Mouse (Mus musculus): Measurements from ENCODE around the gene Tcp11l2. TPM values are rescaled to one million over a fixed set of nuclear protein-coding genes. Genes with fewer than 3 reads are reported as not detected.

The Tcp11l2 gene
- polyA plus RNA-seq, 1 experiment from 2014 or later: 16.3 TPM

DNA sequence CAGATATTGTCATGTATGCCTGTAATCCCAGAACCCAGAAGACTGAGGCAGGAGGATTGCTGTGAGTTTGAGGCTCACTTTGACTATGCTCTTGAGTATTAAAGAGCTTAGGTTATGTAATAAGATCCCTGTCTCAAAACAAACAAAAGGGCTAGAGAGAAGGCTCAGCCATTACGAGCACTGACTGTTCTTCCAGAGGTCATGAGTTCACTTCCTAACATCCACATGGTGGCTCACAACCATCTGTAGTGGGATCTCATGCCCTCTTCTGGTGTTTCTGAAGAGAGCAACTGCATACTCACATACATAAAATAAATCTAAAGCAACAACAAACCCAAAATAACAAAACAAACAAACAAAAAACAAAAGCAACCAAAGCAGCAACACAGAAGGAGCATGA lies 21.7 kb downstream of the Tcp11l2 start:
- DNase-seq (ENCODE audit: low spot score): no peak
- TF ChIP-seq EP300 (optimal IDR thresholded peaks at IDR 0.05) (no peak), CTCF (IDR thresholded peaks at IDR 0.05; ENCODE audit: low read depth) (peak; percentile 44)

GRCm38 (mm10) chr10:84600136-84600535 lies 23.7 kb downstream of the Tcp11l2 start:
- no peak for DNase-seq (ENCODE audit: low spot score)
- Histone ChIP-seq H3K36me3 (ENCODE audit: control insufficient read depth, insufficient read depth, low read length) (peaks cover 2% of the 10 kb centered on the region; the same call in 1 of the 2 replicates), H3K4me1 (replicated peaks; ENCODE audit: control insufficient read depth, insufficient read depth) (no peaks in the 10 kb centered on the region), H3K9ac (ENCODE audit: low read length) (no peak overlapping the region), H3K27me3 (ENCODE audit: control insufficient read depth, insufficient read depth, low read length) (no peaks in the 10 kb centered on the region), H3K4me2 (replicated peaks; ENCODE audit: low read depth) (no peak overlapping the region), H3K4me3 (ENCODE audit: low read depth, low read length) (no peak overlapping the region), H3K27ac (replicated peaks) (no peak overlapping the region), H3K9me3 (ENCODE audit: control insufficient read depth, low read length) (no peaks in the 10 kb centered on the region)
- TF ChIP-seq CTCF (IDR thresholded peaks at IDR 0.05; ENCODE audit: low read depth) (no peak), EP300 (optimal IDR thresholded peaks at IDR 0.05) (no peak)
- 73% methylated on average over 6 of the region's 6 CpGs for WGBS
- no peak for ATAC-seq (ENCODE audit: low FRiP score, low TSS enrichment)

More for the DNA sequence above, 21.7 kb downstream of the Tcp11l2 start:
- Histone ChIP-seq H3K27ac (replicated peaks) (no peak overlapping the region), H3K9me3 (ENCODE audit: control insufficient read depth, low read length) (no peaks in the 10 kb centered on the region), H3K36me3 (ENCODE audit: control insufficient read depth, insufficient read depth, low read length) (peaks cover 2% of the 10 kb centered on the region; the same call in 1 of the 2 replicates), H3K4me3 (ENCODE audit: low read depth, low read length) (no peak overlapping the region), H3K4me2 (replicated peaks; ENCODE audit: low read depth) (no peak overlapping the region), H3K4me1 (replicated peaks; ENCODE audit: control insufficient read depth, insufficient read depth) (no peaks in the 10 kb centered on the region), H3K27me3 (ENCODE audit: control insufficient read depth, insufficient read depth, low read length) (no peaks in the 10 kb centered on the region), H3K9ac (ENCODE audit: low read length) (no peak overlapping the region)
- ATAC-seq (ENCODE audit: low FRiP score, low TSS enrichment): no peak
- 32% methylated on average over 1 of the region's 1 CpGs for WGBS

DNA sequence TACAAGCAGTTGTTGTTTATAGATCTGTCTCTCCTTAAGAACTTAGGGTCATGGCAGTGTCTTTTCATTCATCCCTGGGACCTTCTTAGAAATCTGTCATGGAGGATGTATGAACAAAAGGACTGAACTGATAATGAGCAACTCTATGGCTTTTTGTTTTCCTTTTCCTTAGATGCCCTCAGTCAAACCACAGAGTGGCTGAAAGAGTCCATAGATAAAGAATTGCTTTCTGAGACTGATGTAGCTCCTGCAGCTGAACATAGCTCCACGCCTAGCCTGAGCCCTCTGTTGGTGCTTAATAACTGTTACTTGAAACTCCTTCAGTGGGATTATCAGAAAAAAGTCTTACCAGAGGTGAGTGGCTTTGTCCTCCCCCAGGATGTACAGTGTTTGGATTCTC lies 27.9 kb downstream of the Tcp11l2 start:
- Histone ChIP-seq H3K27ac (replicated peaks) (no peak overlapping the region), H3K4me2 (replicated peaks; ENCODE audit: low read depth) (no peak overlapping the region), H3K36me3 (ENCODE audit: control insufficient read depth, insufficient read depth, low read length) (peaks cover 5% of the 10 kb centered on the region; the same call in 1 of the 2 replicates), H3K27me3 (ENCODE audit: control insufficient read depth, insufficient read depth, low read length) (no peaks in the 10 kb centered on the region), H3K4me1 (replicated peaks; ENCODE audit: control insufficient read depth, insufficient read depth) (no peaks in the 10 kb centered on the region), H3K4me3 (ENCODE audit: low read depth, low read length) (no peak overlapping the region), H3K9me3 (ENCODE audit: control insufficient read depth, low read length) (no peaks in the 10 kb centered on the region), H3K9ac (ENCODE audit: low read length) (no peak overlapping the region)
- TF ChIP-seq CTCF (IDR thresholded peaks at IDR 0.05; ENCODE audit: low read depth) (no peak), EP300 (optimal IDR thresholded peaks at IDR 0.05) (no peak)
- 86% methylated on average over 1 of the region's 1 CpGs for WGBS
- DNase-seq (ENCODE audit: low spot score) (no peak), ATAC-seq (ENCODE audit: low FRiP score, low TSS enrichment) (no peak)

- WGBS: 69% methylated on average over 3 of the region's 3 CpGs
- H3K4me3 ChIP-seq (ENCODE audit: low read depth, low read length): no peak overlapping the region
Observed at GRCm38 (mm10) chr10:84608361-84608760, 31.9 kb downstream of the Tcp11l2 start.

DNA sequence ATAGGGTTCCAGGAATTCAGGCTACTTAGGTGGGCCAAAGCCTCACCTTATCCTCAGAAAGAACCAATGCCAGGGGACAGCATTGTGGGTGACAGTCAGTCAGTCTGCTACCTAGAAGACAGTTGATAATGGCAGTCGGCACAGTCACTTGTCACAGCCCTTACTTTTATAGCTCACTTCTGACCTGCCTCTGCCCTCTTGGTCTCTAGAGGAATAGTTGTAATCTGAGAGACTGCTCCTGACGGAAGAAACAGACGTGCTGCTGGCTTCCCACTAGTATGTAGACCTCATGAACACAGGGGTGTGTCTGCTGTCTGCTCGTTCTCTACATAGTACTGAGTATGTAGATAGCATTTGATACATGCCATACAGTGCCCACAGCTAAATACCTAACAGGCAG lies 33.9 kb downstream of the Tcp11l2 start:
- no peak for DNase-seq (ENCODE audit: low spot score)
- Histone ChIP-seq H3K36me3 (ENCODE audit: control insufficient read depth, insufficient read depth, low read length) (peaks cover 3% of the 10 kb centered on the region; the same call in 1 of the 2 replicates), H3K4me3 (ENCODE audit: low read depth, low read length) (no peak overlapping the region), H3K27me3 (ENCODE audit: control insufficient read depth, insufficient read depth, low read length) (no peaks in the 10 kb centered on the region), H3K27ac (replicated peaks) (no peak overlapping the region), H3K4me1 (replicated peaks; ENCODE audit: control insufficient read depth, insufficient read depth) (no peaks in the 10 kb centered on the region), H3K9me3 (ENCODE audit: control insufficient read depth, low read length) (no peaks in the 10 kb centered on the region), H3K4me2 (replicated peaks; ENCODE audit: low read depth) (no peak overlapping the region), H3K9ac (ENCODE audit: low read length) (no peak overlapping the region)
- no peak for ATAC-seq (ENCODE audit: low FRiP score, low TSS enrichment)
- WGBS: 50% methylated on average over 4 of the region's 4 CpGs
- no peak for TF ChIP-seq EP300 (optimal IDR thresholded peaks at IDR 0.05)
- TF ChIP-seq CTCF (IDR thresholded peaks at IDR 0.05; ENCODE audit: low read depth): no peak

More at GRCm38 (mm10) chr10:84608361-84608760, 31.9 kb downstream of the Tcp11l2 start:
- Histone ChIP-seq H3K27me3 (ENCODE audit: control insufficient read depth, insufficient read depth, low read length) (no peaks in the 10 kb centered on the region), H3K4me2 (replicated peaks; ENCODE audit: low read depth) (no peak overlapping the region), H3K36me3 (ENCODE audit: control insufficient read depth, insufficient read depth, low read length) (peaks cover 3% of the 10 kb centered on the region; the same call in 1 of the 2 replicates), H3K27ac (replicated peaks) (no peak overlapping the region), H3K9me3 (ENCODE audit: control insufficient read depth, low read length) (no peaks in the 10 kb centered on the region), H3K9ac (ENCODE audit: low read length) (no peak overlapping the region), H3K4me1 (replicated peaks; ENCODE audit: control insufficient read depth, insufficient read depth) (no peaks in the 10 kb centered on the region)
- DNase-seq (ENCODE audit: low spot score): no peak
- TF ChIP-seq EP300 (optimal IDR thresholded peaks at IDR 0.05): no peak
- no peak for TF ChIP-seq CTCF (IDR thresholded peaks at IDR 0.05; ENCODE audit: low read depth)
- ATAC-seq (ENCODE audit: low FRiP score, low TSS enrichment): no peak

- Histone ChIP-seq H3K9ac (ENCODE audit: low read length) (no peak overlapping the region), H3K27me3 (ENCODE audit: control insufficient read depth, insufficient read depth, low read length) (no peaks in the 10 kb centered on the region), H3K9me3 (ENCODE audit: control insufficient read depth, low read length) (no peaks in the 10 kb centered on the region), H3K4me2 (replicated peaks; ENCODE audit: low read depth) (no peak overlapping the region), H3K4me3 (ENCODE audit: low read depth, low read length) (no peak overlapping the region), H3K27ac (replicated peaks) (no peak overlapping the region), H3K4me1 (replicated peaks; ENCODE audit: control insufficient read depth, insufficient read depth) (no peaks in the 10 kb centered on the region), H3K36me3 (ENCODE audit: control insufficient read depth, insufficient read depth, low read length) (peaks cover 3% of the 10 kb centered on the region; the same call in 1 of the 2 replicates)
- no peak for TF ChIP-seq CTCF (IDR thresholded peaks at IDR 0.05; ENCODE audit: low read depth)
- no peak for TF ChIP-seq EP300 (optimal IDR thresholded peaks at IDR 0.05)
- no peak for DNase-seq (ENCODE audit: low spot score)
- whole genome bisulfite sequencing: 55% methylated on average over 3 of the region's 3 CpGs
- no peak for ATAC-seq (ENCODE audit: low FRiP score, low TSS enrichment)
Observed at GRCm38 (mm10) chr10:84610783-84611182, 34.4 kb downstream of the Tcp11l2 start.

Measured in stomach, postnatal 0 days (tissue).